Mouse (Mus musculus): ENCODE data around the gene Nrde2.

- no peak for TF ChIP-seq POLR2A (IDR thresholded peaks at IDR 0.05; ENCODE audit: low read depth, low read length)
- TF ChIP-seq CTCF (conservative IDR thresholded peaks at IDR 0.05; ENCODE audit: insufficient read depth, insufficient read length, low read depth, low read length) = no peak
These were observed 31.3 kb upstream of the Nrde2 start for GRCm38 (mm10) chr12:100190802-100191201.

Measured in kidney, adult 2 months (tissue).